Mouse (Mus musculus): ENCODE data around the gene Cltc. TPM values are rescaled to one million over a fixed set of nuclear protein-coding genes. Genes with fewer than 3 reads are reported as not detected.
"Not testable (repeated sequence)": the region's sequence is repeated elsewhere in the genome, so short reads cannot be mapped to it uniquely, and the experiment has no call there.

Cltc gene
- polyA plus RNA-seq, 1 experiment from 2014 or later, result 177 TPM

DNA sequence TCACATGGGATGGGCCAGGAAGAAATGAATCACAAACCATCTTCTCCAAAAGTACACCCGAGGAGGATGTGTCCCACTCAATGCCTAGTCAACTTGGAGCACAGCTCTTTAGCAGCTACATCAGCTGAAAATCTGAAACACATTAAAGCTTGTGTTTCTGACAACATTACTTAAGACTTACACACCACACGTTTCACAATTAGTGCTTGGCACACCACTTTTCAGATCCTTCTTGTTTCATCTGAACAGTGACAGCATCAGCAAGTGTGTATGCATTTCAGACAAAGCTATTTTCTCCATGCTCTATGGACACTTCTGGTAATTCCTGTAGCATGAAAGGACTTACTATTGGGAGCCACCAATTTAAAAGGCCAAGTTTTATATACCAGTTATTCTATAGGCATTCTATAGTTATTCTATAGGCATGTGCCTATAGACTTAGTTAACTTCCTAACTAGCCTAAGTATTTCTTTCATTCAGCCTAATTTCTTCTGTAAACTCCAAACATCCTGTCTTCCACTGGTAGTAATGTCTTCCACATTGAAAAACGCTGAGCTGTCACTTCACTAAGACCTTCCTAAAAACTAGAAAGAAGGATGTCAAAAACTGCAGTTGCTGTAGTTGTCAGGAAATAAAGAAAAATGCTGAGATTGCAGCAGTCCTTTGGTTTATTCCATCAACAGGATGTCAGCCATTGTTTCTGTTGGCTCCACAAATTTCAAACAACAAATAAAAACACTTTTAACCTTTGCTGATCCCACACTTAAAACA is 11.5 kb downstream of the Cltc start:
- no peaks in the 10 kb centered on the region for H3K27me3 ChIP-seq (ENCODE audit: control insufficient read depth, insufficient read depth, low read depth, low read length)
- H3K9me3 ChIP-seq (replicated peaks; ENCODE audit: control insufficient read depth, low read length, poor library complexity, severe bottlenecking), result no peaks in the 10 kb centered on the region
- no peak overlapping the region for H3K27ac ChIP-seq (ENCODE audit: low read length)
- no peaks in the 10 kb centered on the region for H3K36me3 ChIP-seq (ENCODE audit: control insufficient read depth, insufficient read depth, low read length)
- no peak for ATAC-seq
- no peak overlapping the region for H3K9ac ChIP-seq (ENCODE audit: low read depth, low read length)
- no peak overlapping the region for H3K4me2 ChIP-seq (ENCODE audit: low read length)
- WGBS, result 81% methylated on average over 3 of the region's 3 CpGs
- H3K4me3 ChIP-seq (ENCODE audit: low read depth, low read length), result no peak overlapping the region
- H3K4me1 ChIP-seq (ENCODE audit: control insufficient read depth, insufficient read depth, low read length), result peaks cover 9% of the 10 kb centered on the region; the same call in 1 of the 2 replicates

DNA sequence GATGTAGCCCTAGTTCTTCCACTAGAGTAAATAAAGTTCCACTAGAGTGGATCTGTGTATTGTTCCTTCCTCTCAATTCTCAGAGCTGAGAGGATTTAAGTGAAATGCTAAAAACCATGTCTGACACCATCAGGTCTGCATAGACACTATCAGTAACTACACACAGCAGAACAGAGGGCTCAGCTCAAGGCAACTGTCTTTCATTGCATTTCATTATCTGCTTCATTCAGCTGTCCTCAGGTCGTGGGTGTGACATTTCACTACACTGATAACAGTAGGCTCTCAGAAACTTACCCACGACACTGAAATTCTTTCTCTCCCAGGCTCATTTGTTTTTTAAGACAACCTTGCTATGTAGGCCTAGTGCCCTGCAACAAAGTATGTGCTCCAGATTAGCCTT is 14.8 kb downstream of the Cltc start:
- H3K9me3 ChIP-seq (replicated peaks; ENCODE audit: control insufficient read depth, low read length, poor library complexity, severe bottlenecking), result no peaks in the 10 kb centered on the region; the same call in 1 of the 2 replicates
- H3K27ac ChIP-seq (ENCODE audit: low read length), result no peak overlapping the region
- no peak overlapping the region for H3K4me3 ChIP-seq (ENCODE audit: low read depth, low read length)
- 66% methylated on average over 2 of the region's 2 CpGs for WGBS
- no peak overlapping the region for H3K4me2 ChIP-seq (ENCODE audit: low read length)
- H3K27me3 ChIP-seq (ENCODE audit: control insufficient read depth, insufficient read depth, low read depth, low read length), result no peaks in the 10 kb centered on the region
- no peak for ATAC-seq
- no peak overlapping the region for H3K9ac ChIP-seq (ENCODE audit: low read depth, low read length)
- no peaks in the 10 kb centered on the region for H3K36me3 ChIP-seq (ENCODE audit: control insufficient read depth, insufficient read depth, low read length)
- H3K4me1 ChIP-seq (ENCODE audit: control insufficient read depth, insufficient read depth, low read length), result peaks cover 2% of the 10 kb centered on the region; the same call in 1 of the 2 replicates

DNA sequence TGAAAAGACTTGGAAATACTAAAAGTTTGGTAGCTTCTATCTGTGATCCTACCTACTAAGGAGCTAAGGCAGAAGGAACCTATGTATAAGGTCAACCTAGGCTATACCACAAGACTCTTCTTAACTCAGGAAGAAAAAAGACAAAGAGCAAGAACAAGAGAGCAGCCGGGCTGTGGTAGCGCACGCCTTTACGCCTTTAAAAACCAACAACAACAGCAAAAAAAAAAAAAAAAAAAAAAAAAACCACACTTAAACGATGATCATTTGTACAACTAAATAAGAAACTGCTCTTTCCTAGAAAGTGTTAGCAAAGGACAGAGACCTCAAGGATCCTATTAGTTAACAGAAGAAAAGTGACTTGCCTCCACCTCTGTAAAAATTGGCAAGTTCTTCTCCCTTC is 15.9 kb downstream of the Cltc start:
- no peak overlapping the region for H3K4me2 ChIP-seq (ENCODE audit: low read length)
- 92% methylated on average over 5 of the region's 5 CpGs for WGBS

DNA sequence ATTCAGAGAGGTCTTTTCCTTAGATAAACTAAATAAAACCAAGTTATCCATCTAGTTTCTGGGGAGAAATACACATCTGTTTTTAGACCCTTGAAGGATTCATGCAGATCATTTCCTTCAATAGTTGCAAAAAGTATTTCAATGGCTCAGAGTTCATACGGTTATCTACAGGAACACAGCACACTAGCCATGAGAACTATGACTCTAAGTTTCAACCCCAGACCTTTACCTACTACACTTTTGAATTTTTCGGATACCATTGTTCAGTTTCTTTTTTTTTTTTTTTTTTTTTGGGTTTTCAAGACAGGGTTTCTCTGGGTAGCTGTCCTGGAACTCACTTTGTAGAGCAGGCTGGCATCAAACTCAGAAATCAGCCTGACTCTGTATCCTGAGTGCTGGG is 17.9 kb downstream of the Cltc start:
- H3K9me3 ChIP-seq (replicated peaks; ENCODE audit: control insufficient read depth, low read length, poor library complexity, severe bottlenecking), result no peaks in the 10 kb centered on the region; the same call in 1 of the 2 replicates
- peaks cover 2% of the 10 kb centered on the region; the same call in 1 of the 2 replicates for H3K4me1 ChIP-seq (ENCODE audit: control insufficient read depth, insufficient read depth, low read length)
- H3K4me3 ChIP-seq (ENCODE audit: low read depth, low read length), result no peak overlapping the region
- H3K36me3 ChIP-seq (ENCODE audit: control insufficient read depth, insufficient read depth, low read length), result no peaks in the 10 kb centered on the region
- ATAC-seq, result no peak
- H3K4me2 ChIP-seq (ENCODE audit: low read length), result no peak overlapping the region
- WGBS, result 96% methylated on average over 2 of the region's 2 CpGs
- no peaks in the 10 kb centered on the region for H3K27me3 ChIP-seq (ENCODE audit: control insufficient read depth, insufficient read depth, low read depth, low read length)
- no peak overlapping the region for H3K9ac ChIP-seq (ENCODE audit: low read depth, low read length)
- no peak overlapping the region for H3K27ac ChIP-seq (ENCODE audit: low read length)

More for the DNA sequence above, 15.9 kb downstream of the Cltc start:
- H3K27ac ChIP-seq (ENCODE audit: low read length), result no peak overlapping the region
- no peak overlapping the region for H3K9ac ChIP-seq (ENCODE audit: low read depth, low read length)
- peaks cover 2% of the 10 kb centered on the region; the same call in 1 of the 2 replicates for H3K4me1 ChIP-seq (ENCODE audit: control insufficient read depth, insufficient read depth, low read length)
- no peaks in the 10 kb centered on the region for H3K36me3 ChIP-seq (ENCODE audit: control insufficient read depth, insufficient read depth, low read length)
- no peaks in the 10 kb centered on the region; the same call in 1 of the 2 replicates for H3K9me3 ChIP-seq (replicated peaks; ENCODE audit: control insufficient read depth, low read length, poor library complexity, severe bottlenecking)
- H3K27me3 ChIP-seq (ENCODE audit: control insufficient read depth, insufficient read depth, low read depth, low read length), result no peaks in the 10 kb centered on the region
- H3K4me3 ChIP-seq (ENCODE audit: low read depth, low read length), result no peak overlapping the region
- ATAC-seq, result no peak

DNA sequence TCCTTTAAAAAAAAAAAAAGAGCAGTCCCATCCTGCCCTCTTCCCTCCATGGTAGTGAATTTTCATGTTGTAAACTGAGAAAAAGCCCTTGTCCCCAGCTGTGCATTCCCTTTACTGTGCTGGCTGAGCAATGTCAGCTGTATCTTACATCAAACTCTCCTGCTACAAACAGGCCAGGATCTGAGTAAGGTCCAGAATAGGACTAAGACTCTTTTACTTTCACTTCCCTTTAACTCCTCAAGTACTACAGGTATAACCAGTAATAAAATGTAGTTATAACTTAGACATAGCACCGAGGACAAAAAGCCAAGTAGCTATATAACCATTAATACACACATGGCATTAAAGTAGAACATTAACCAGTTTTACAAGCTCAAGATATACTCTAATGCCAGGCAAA is 18.4 kb downstream of the Cltc start:
- no peak overlapping the region for H3K9ac ChIP-seq (ENCODE audit: low read depth, low read length)
- no peak for ATAC-seq
- no peak overlapping the region for H3K4me3 ChIP-seq (ENCODE audit: low read depth, low read length)
- 95% methylated on average over 1 of the region's 1 CpGs for WGBS
- H3K9me3 ChIP-seq (replicated peaks; ENCODE audit: control insufficient read depth, low read length, poor library complexity, severe bottlenecking), result no peaks in the 10 kb centered on the region; the same call in 1 of the 2 replicates
- no peaks in the 10 kb centered on the region for H3K27me3 ChIP-seq (ENCODE audit: control insufficient read depth, insufficient read depth, low read depth, low read length)
- no peak overlapping the region for H3K27ac ChIP-seq (ENCODE audit: low read length)
- no peaks in the 10 kb centered on the region for H3K36me3 ChIP-seq (ENCODE audit: control insufficient read depth, insufficient read depth, low read length)
- no peak overlapping the region for H3K4me2 ChIP-seq (ENCODE audit: low read length)
- H3K4me1 ChIP-seq (ENCODE audit: control insufficient read depth, insufficient read depth, low read length), result peaks cover 2% of the 10 kb centered on the region; the same call in 1 of the 2 replicates

DNA sequence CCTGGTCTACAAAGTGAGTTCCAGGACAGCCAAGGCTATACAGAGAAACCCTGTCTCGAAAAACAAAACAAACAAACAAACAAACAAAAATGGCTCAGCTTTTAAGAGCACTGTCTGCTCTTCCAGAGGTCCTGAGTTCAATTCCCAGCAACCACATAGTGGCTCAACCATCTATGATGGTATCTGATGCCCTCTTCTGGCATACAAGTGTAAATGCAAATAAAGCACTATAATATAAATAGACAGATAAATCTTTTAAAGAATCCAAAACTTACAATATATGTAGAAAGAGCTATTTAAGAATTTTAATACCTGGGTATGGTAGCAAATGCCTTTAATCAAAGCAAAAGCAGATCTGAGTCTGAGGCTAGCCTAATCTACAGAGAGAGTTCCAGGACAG is 19.1 kb downstream of the Cltc start:
- not testable (repeated sequence) for H3K4me2 ChIP-seq (ENCODE audit: low read length); ATAC-seq; H3K4me1 ChIP-seq (ENCODE audit: control insufficient read depth, insufficient read depth, low read length); H3K27ac ChIP-seq (ENCODE audit: low read length); H3K9ac ChIP-seq (ENCODE audit: low read depth, low read length); H3K36me3 ChIP-seq (ENCODE audit: control insufficient read depth, insufficient read depth, low read length); H3K9me3 ChIP-seq (replicated peaks; ENCODE audit: control insufficient read depth, low read length, poor library complexity, severe bottlenecking); H3K4me3 ChIP-seq (ENCODE audit: low read depth, low read length); H3K27me3 ChIP-seq (ENCODE audit: control insufficient read depth, insufficient read depth, low read depth, low read length)
- WGBS, result 96% methylated on average over 1 of the region's 1 CpGs

DNA sequence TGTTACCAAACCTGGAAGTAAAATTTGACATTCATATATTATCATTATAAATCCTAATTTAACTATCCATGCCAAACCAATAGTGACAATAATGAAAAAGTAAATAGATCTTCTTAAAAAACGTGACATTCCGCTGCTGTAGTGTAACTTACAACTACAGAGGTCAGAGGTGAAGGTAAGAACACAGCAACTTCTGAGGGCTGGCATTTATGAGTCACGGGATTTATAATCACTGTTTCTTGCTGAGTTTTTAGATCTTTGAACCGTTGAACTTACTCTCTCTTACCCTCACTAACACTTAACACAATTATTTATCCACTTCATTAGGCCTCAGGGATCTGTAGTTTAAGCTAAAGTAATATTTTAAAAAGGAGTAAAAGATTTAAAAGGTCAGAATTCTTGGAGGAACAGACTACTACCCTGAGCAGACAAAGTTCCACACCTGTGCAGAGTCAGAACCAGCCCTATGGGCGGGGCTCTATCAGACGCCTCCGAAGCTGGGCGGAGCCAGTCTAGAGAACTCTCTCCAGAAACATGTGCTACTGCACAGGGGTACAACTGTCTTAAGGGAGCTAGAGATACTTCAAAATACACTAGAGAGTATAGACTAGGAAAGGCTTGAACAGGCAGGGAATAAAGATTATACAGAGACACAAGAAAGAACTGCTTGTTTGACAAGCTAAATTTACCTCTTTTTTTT is 19.9 kb downstream of the Cltc start:
- no peak overlapping the region for H3K27ac ChIP-seq (ENCODE audit: low read length)
- no peaks in the 10 kb centered on the region for H3K36me3 ChIP-seq (ENCODE audit: control insufficient read depth, insufficient read depth, low read length)
- no peak overlapping the region for H3K4me3 ChIP-seq (ENCODE audit: low read depth, low read length)
- no peaks in the 10 kb centered on the region for H3K27me3 ChIP-seq (ENCODE audit: control insufficient read depth, insufficient read depth, low read depth, low read length)
- WGBS, result 87% methylated on average over 8 of the region's 8 CpGs
- ATAC-seq, result no peak
- peaks cover 2% of the 10 kb centered on the region; the same call in 1 of the 2 replicates for H3K4me1 ChIP-seq (ENCODE audit: control insufficient read depth, insufficient read depth, low read length)
- H3K9me3 ChIP-seq (replicated peaks; ENCODE audit: control insufficient read depth, low read length, poor library complexity, severe bottlenecking), result no peaks in the 10 kb centered on the region; the same call in 1 of the 2 replicates
- H3K4me2 ChIP-seq (ENCODE audit: low read length), result no peak overlapping the region
- no peak overlapping the region for H3K9ac ChIP-seq (ENCODE audit: low read depth, low read length)

DNA sequence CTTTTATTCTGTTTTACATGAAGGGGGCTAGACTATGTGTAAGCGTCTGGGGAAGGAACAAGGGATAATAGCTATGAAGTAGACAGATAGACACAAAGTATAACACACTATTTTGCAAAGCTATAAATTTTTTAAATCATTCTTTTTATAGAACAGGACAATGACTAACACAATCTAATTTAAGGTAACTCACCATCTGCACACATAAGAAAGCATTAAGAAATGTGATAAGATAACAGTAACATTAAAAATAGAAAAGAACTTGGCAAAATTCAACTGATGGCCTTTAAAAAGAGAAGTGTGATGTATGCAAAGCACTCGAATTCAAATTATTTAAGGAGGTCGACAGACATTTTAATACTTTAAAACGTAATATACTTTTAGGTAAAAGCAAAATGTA is 22.4 kb downstream of the Cltc start:
- H3K27me3 ChIP-seq (ENCODE audit: control insufficient read depth, insufficient read depth, low read depth, low read length), result no peaks in the 10 kb centered on the region
- 86% methylated on average over 4 of the region's 4 CpGs for WGBS
- peaks cover 9% of the 10 kb centered on the region; the same call in 1 of the 2 replicates for H3K36me3 ChIP-seq (ENCODE audit: control insufficient read depth, insufficient read depth, low read length)
- no peak overlapping the region for H3K9ac ChIP-seq (ENCODE audit: low read depth, low read length)
- no peak for ATAC-seq
- no peaks in the 10 kb centered on the region for H3K4me1 ChIP-seq (ENCODE audit: control insufficient read depth, insufficient read depth, low read length)
- H3K4me3 ChIP-seq (ENCODE audit: low read depth, low read length), result no peak overlapping the region
- no peak overlapping the region for H3K4me2 ChIP-seq (ENCODE audit: low read length)
- H3K9me3 ChIP-seq (replicated peaks; ENCODE audit: control insufficient read depth, low read length, poor library complexity, severe bottlenecking), result no peaks in the 10 kb centered on the region
- H3K27ac ChIP-seq (ENCODE audit: low read length), result no peak overlapping the region
